Mouse (Mus musculus) lung, adult 18-20 months (tissue): ENCODE results near the gene Tcstv1.
"Not testable (repeated sequence)": the region's sequence is repeated elsewhere in the genome, so short reads cannot be mapped to it uniquely, and the experiment has no call there.

Experiments
- DNase-seq, 2 experiments: peaks; one replicate each; pipeline ENCODE4 v3.0.0; 2022; ENCODE audit warnings: mixed read lengths in 2 of 2

Gene Tcstv1

DNA sequence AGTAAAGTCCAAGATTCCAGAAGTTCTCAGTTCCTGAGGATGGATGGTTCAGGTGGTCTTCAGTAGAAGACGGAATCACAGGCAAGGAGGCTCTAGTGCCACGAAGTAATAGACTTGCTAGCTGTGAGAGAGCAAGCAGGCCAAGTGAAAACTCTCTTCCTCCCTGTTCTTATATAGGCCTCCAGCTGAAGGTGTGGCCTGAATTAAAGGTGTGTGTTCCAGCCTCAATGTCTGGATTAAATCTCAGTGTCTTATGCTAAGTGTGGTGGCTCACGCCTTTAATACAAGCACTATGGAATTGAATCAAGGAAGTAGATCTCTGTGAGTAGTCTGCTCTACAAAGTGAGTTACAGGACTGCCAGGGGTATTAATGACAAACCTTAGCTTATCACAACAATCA is at the start of gene Tcstv1:
Tcstv1 (minus strand) TSS at position 101 of the 400 bp plus-strand sequence.
- DNase-seq = not testable (repeated sequence)

DNA sequence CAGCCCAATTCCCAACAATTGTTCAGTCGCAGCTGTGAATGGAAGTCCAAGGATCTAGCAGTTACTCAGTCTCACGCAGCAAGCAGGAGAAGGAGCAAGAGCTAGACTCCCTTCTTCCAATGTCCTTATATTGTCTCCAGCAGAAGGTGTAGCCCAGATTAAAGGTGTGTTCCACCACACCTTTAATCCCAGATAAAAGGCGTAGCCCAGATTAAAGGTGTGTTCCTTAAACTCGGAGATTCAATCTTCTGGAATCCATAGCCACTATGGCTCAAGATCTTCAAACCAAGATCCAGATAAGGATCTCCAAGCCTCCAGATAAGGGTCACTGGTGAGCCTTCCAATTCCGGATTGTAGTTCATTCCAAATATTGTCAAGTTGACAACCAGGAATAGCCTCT is 34.6 kb upstream of the Tcstv1 start, which contains the start of gene Gm21761:
Gm21761 (minus strand) TSS at position 101 of the 400 bp plus-strand sequence.
- not testable (repeated sequence) for DNase-seq

DNA sequence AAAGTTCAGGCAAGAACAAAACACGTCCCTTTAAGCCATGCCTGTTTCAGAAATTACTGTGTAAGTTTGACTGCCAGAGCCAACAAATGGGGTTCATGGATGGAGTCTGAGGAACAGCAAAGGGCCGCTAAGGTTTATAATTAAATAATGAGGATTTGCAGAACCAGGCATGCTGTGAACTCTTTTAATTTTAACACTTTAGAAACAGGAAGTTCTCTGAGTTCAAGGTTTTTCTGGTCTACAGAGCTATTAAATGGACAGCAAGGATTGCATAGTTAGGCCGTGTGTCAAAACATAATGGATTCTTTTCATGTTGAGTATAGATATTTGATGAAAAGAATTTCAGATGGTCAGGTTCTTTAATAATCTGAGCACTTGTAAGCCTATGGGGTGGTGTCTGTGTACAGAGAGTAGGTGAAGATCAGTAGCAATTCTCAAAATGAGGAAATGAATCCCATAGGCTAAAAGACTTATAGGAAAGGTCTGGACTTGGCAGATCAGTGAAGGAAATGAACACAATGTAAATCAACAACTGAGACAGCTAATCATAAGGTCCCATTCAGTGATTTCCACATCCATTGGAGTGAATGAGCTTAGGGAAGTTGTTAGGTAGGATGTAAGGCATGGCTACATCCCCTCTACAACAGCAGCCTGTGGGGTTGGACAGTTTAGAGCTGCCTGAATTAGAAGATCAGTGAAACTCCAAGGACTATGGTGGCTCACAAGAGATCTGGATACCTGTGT is 30.2 kb upstream of the Tcstv1 start:
- DNase-seq = not testable (repeated sequence)

DNA sequence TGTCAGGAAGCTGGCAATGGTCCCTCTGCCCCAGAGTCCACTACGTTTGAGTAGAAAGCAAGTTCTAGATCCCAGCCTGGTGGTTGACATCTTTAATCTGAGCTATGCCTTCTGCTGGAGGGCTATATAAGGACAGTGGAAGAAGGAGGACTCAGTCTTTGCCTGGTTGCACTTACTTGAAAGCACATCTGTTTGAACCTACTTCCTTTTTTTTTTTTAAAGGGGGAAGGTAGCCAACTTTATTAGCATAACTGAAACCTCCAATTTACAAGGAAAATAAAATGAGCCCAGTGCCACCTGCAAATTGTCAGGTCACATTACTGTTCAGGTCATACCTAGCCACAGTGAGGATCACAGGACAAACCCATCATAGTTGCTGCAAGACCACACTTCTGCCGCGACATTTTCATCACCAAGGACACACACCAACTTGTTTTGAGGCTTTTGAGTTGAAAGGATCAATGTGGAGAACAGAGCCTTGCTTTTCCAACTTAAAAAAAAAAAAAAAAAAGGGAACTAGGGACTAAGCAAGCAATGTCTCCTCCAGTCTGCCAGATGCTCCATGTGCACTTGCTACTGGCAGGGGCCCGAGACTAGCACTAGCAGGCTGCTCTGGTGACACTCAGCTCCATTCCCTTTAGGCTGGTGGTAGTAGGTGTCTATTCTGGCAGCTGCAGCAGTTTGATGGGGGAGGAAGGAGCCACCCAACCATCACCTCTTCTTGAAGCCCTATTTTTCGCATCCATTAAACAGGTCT is 22.6 kb upstream of the Tcstv1 start:
- DNase-seq = not testable (repeated sequence)

DNA sequence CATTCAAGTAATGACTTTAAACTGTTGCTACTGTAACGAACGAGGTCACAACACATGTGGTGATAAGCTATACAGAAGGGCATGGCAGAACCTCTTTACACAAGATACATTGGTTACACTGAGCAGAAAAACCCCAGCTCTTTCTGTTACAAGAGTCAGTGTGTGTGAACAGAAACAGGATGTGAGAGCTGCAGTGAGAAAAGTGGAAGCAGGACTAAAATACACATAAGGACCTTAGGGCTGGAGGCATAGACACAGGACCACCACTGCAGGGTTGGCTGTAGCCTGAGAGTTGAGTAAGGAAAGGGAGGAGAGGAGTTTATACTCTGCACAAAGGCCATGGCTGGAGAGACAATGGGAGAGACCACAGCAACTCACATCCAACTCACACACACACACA is 21.9 kb upstream of the Tcstv1 start:
- not testable (repeated sequence) for DNase-seq

DNA sequence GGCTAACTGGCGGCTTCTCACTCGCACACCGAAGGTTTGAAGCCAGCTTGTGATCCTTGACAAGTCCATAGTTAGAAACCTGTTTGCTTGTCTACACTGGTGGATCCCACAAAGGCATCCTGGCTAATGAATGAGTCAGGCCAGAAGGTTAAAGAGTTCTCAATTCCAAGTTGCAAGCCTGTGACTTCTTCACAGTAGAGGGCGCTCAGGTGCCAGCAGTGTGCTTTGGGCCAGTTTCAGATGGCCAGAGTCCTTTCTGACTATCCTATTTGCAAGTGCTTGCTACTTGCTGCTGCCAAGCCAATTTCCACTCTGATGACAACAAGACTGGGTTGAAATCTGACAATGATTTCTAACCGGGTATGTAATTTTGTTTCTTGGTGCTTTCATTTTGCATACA is 4.0 kb upstream of the Tcstv1 start:
- DNase-seq = not testable (repeated sequence)

DNA sequence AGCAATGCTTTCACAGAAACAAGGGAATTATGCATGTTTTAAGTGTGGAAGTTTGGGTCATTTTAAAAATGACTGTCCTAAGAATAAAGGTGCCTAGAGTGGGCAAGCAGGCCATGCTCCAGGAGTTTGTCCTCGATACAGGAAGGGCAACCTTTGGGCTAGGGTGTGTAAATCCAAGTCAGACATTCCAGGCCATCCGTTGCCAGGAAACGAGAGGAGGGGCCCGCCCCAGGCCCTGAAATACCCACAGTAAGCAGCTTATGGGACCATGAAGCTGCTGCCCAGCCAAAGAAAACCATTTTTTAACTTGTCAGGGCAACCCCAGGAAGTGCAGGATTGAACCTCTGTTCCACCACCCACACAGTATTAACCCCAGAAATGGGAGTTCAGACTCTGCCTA is 7.7 kb downstream of the Tcstv1 start:
- not testable (repeated sequence) for DNase-seq

DNA sequence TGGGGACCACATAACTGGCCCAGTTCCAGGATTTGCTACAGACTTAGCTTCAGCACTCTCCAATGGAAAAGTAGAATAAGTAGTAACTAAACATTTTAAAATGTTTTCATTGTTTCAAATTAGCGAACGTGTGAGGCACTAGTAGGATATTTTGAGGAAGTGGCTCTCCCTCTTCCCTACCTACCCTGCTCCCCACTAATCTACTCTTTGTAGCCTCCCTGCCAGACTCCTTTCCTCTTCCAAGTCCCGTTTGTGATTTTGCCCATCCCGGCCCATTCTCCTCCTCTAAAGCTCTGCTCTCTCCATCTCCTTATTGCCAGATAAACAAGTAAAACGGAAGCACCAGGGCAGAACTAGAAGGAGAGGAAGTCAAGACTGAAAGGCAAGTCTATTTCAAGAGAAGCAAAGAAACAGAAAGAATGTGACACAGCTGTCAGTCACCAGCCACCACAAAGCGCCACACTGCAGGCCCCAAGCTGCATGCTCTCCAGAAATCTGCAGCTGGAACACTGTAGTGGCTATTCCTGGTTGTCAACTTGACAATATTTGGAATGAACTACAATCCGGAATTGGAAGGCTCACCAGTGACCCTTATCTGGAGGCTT is 30.1 kb downstream of the Tcstv1 start:
- DNase-seq = not testable (repeated sequence)

DNA sequence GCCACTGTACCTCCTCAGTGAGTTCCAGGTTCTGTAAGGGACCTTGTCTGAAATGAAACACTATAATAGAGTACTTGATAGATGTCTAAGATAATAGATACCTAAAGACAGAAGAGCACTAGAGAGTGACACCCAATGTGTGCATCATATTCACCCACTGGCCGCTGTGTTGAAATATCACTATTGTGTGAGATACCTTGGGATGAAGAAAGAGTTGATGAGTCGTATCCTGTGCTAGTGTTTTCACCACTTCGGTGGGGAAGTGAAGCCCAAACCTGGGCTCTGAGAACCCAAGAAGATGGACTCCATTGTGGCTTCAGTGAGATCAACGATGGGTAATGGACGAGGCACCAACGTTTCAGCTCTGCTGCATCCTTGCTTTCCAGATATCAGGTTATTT is 32.2 kb downstream of the Tcstv1 start:
- DNase-seq = not testable (repeated sequence)
